Mouse (Mus musculus) naive thymus-derived CD4-positive, alpha-beta T cell, adult 2 months (primary cell): ENCODE data around the gene St6gal2.

ENCODE experiments used
- DNase-seq: peaks from one replicate; pipeline ENCODE4 v3.0.0-alpha.2; 2011; ENCODE audit warnings: low read depth

Gene St6gal2

DNA sequence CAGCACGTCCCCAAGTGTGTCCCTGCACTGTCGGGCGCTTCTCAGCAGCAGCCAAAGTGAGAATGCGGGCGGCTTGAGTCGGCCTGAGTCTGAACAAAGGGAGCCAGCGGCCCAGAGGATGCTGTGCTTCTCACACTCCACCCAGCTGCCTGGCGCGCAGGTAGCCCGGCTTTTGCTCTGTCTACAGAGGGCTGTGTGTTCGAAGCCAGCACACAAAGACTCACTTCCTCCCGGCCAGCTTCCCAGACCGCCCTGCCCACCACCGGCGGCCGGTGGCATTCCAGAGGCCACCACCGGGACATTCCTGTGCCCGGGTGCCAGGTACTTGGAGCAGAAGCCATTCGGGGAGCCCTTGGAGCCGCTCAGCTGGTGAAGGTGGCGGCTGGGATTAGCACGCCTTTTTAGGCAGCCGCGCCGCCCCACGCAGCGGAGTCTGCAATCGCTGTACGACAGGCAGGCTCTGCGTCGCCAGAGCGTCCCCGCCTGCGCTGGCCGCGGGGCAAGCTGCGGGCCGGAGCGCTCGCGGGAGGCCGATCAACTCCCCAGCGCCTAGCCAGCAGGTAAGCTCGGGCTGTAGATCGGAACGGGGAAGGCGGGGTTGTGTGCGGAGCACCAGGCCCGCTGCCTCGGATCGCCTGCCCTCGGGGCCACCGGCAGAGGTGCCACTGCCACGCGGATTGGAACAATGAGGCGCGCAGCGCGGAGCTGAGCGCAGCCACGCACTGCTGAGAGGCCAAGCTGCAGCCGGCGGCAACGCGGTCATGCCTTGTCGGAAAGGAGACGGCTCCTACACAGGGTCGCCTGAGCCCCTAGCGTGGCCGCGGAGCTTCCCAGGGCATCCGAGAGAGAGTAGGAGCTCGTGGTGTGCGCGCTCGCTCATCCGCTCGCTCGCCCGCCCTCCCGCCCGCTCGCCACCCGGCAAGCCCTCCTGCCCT, at the start of gene St6gal2:
TSS of gene St6gal2 (plus strand) at position 133 of the 935 bp plus-strand sequence.
- no peak for DNase-seq

DNA sequence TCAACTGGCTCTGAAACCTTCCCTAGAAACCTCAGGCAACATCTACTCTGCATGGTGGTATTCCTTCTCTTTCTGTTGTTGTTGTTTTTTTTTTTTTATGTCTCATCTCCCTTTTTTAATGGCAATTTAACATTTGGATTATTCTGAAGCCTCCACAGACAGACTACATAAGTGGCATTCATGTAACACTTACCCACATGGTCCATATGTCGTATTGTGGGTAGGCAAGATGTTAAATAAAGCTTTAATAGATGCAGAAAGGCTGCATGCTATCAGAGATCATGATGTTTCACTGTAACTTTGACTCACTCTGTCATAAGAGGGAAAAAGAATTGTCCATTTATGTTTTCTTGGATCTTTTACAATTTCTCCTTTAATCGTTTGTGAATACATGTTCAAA, 39.1 kb upstream of the St6gal2 start:
- no peak for DNase-seq

DNA sequence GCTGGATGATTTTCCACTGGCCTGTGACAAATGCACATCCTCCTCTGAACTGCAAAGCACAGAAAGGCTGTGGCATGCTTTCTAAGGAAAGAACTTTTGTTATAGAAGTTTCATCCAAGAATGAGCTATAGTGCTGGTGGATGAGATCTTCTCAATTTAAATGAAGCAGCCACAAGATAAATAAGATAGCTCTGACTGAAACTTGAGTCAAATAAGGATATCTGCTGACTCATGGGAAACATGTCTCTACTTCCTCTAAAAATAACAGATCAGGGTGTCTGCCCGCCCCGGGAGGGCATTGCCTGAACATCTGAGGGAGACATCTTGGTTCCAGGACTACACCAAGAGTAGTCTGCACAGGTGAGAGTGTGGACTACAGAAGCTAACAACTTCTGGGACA, 28.7 kb upstream of the St6gal2 start:
- DNase-seq: no peak

GRCm38 (mm10) chr17:55446185-55446527, 974 bp downstream of the St6gal2 start:
- DNase-seq: no peak

- no peak for DNase-seq
Observed at GRCm38 (mm10) chr17:55446698-55447097, 1.5 kb downstream of the St6gal2 start.

DNA sequence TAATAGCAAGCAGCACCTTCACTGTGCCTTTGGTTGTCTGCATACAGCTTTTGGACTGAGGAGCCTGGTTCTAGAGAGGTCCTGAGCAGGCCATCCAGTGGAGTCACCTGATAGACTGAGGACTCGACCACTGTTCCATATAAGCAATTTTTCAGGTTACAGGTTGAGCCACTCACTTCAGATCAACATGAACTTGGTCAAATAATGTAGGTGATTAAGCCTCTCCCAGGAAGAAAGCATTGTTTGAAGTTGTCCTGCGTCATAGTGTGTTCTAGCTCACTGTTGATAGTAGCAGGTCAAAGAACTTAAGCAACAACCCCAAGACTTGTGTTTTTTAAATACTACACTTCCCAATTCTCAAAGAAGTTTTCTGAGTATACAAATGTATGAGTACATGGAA, 5.8 kb downstream of the St6gal2 start:
- no peak for DNase-seq

- no peak for DNase-seq
Observed at GRCm38 (mm10) chr17:55454487-55454886, 9.3 kb downstream of the St6gal2 start.

DNA sequence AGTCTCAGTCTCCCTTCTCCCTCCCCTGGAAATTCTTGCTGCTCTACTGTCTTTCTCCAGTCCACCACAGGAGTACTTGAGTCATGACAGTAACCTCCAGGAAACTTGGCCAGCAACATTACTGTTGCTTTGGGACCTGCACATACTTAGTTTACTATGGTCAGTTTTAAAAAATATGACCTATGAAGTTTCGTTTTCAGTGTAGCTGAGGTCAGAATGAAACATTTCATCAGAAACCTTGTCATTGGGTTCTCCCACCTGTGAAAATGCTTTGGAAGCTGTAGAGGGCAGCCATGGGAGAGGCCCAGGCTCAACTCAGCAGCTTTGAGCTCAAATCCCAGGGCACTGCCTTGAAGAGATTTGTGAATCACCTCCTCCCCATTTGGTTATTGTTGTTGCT, 15.0 kb downstream of the St6gal2 start:
- DNase-seq: no peak

- no peak for DNase-seq
Observed at GRCm38 (mm10) chr17:55467579-55467978, 22.4 kb downstream of the St6gal2 start.

DNA sequence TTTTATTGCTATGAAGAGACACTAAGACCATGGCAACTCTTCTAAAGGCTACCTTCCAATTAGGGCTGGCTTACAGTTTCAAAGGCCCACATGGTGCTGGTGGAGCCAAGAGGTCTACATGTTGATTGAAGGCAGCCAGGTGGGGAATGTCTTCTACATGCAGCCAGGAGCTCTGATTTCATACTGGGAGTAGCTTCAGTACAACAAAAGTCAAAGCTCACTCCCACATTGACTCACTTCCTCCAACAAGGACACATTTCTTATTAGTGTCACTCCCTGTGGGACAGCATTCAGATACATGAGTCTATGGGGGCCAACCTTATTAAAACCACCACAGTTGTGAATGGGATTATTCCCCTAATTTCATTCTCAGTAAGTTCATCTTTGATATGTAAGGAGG, 23.8 kb downstream of the St6gal2 start:
- no peak for DNase-seq

GRCm38 (mm10) chr17:55475974-55476373, 30.8 kb downstream of the St6gal2 start:
- no peak for DNase-seq

- DNase-seq: no peak
Observed at GRCm38 (mm10) chr17:55477361-55477760, 32.2 kb downstream of the St6gal2 start.

GRCm38 (mm10) chr17:55479367-55479766, 34.2 kb downstream of the St6gal2 start:
- DNase-seq: no peak

DNA sequence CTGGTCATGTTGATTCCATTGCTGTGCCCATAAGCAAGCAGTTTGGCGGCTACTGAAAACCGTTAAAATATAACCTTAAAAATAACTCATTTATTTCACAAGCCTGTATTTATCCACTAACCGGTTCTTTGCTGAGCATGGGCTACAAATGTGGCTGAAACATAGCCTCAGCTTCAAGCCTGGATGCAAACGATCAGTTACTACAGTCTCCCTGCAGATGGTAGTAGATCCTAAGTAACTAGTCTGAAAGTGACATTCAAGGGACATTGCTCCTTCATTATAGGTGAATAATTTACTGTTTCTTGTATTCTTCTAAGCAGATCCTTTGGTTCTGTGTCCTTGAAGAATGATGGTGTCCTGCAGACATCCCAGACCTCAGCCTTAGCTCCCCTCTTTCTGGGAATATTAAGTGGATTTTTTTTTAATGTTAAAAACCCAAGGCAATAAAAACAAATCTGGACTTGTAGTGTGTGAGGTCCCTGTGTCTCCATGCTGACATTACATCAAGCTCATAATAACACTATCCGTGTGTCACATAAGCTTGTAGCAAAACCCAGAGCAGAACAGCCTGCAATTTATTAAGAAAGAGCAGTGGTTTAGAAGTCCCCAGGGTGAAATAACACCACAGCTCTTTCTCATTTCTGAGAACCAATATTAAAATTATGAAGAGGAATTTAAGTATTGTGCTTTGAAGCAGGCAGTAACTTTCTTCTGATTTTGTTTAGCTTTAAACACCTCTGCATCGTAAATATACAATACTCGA, 39.1 kb downstream of the St6gal2 start:
- DNase-seq: no peak

DNA sequence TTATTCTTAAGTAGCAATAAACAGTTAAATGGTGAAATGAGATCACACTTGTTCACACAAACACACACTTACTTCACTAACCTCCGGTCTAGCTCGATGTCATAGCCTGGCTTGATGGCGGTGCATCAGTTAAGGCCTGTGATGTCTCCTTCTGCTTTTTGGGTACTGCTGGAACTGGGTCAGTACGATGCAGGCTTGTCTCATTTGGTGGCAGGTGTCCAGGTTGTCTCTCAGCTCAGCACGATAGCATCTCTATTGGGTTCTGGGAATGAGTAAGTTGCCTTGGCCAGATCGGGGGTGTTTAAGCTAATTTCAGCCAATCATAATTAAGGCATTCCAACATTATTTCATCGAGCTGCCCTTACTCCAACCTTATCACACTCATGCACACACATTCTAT, 86.7 kb downstream of the St6gal2 start:
- no peak for DNase-seq

GRCm38 (mm10) chr17:55548476-55548875, 103.3 kb downstream of the St6gal2 start:
- DNase-seq: no peak

DNA sequence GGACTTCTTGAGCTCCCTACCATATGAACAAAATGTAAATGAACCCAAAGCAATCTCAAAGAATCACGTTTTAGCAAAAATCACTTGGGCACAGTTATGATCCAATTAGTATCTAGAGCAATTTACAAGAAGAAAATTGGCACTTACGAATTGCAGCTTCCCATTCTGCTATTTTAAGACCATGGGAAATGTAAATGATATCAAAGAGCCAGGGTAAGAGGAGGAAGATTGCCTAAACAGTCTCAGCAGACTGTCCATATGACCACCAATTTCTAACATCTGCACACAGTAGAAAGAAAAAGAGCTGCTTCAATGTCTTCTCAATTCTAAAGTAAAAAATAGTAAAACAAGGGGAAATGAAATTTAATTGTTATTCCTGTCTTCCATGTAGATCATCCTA, 116.6 kb downstream of the St6gal2 start:
- no peak for DNase-seq
